Mouse (Mus musculus): ENCODE data around the gene Dnm3.

Dnm3 gene

DNA sequence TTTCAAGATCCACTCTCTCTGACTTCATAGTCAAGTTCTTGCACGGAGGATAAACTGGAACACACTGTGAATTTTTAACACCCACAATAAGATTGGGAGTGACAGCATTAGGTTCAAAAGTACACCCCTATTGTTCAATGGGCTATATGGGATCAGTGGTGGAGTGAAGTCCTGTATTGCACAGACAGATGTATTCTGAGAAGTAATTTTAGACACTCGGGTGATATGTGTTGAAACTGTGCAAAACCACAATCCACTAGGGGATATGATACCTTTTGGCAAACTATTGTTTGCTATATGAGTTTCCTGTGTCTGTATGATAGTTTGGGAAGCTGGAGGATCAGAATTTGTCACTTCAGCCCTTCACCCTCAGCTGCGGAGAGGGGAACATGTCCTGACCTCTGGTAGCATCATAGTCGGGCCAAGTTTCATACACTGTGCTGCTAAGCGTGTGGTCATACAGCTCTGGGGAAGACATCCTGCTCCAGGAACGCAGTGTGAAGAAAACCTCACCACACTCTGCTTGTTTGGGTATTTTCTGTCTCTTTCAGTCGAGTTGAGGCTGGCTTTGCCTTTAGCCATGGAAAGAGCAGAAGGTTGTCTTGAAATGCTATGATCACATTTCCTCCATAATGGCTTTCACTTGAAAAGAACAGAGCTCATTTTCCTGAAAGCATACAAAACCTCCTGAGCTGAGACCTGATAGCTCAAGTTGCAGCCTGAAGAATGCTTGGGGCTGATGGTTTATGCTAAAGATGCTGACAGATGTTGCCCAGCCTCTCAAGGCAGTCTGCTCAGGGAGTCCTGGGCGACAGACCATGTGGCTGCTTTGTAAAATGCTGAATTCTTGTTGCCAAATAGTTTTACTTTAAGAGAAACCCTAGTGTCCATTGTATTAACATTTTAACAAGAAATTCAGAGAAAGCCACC, 433.8 kb downstream of the Dnm3 start:
- H3K9me3 ChIP-seq (ENCODE audit: low read length), result no peaks in the 10 kb centered on the region
- H3K36me3 ChIP-seq (ENCODE audit: insufficient read depth, low read length), result no peaks in the 10 kb centered on the region
- no peaks in the 10 kb centered on the region for H3K4me1 ChIP-seq (replicated peaks; ENCODE audit: low read depth, low read length)
- TF ChIP-seq NANOG (IDR thresholded peaks at IDR 0.05; ENCODE audit: borderline replicate concordance, low read length), result no peak
- TF ChIP-seq POU5F1 (IDR thresholded peaks at IDR 0.05; ENCODE audit: borderline replicate concordance, low read length), result no peak
- no peak for TF ChIP-seq CTCF (conservative IDR thresholded peaks at IDR 0.05; ENCODE audit: low read length)
- H3K27me3 ChIP-seq (ENCODE audit: insufficient read depth, low read length), result no peaks in the 10 kb centered on the region
- no peak overlapping the region for H3K4me3 ChIP-seq (replicated peaks; ENCODE audit: low read length)

DNA sequence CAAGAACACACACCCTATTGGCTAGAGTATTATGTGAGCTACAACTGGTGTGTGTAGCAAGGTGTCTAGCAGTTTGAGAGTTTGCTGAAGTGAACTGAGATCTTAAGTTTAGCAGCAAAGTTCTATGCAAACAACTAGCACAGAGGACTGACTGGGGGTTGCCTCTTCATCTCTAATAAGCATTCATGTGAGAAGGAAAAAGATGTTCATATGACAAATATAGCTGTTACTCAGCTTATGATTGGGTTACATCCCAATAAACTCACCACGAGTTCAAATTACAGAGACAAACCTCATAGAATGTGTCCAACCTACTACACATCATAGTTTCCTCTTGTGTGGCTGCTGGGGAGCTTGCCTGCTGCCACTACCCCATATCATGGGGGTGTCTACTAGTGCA, 434.6 kb downstream of the Dnm3 start:
- Histone ChIP-seq H3K9me3 (ENCODE audit: low read length) (no peaks in the 10 kb centered on the region), H3K4me1 (replicated peaks; ENCODE audit: low read depth, low read length) (no peaks in the 10 kb centered on the region), H3K27me3 (ENCODE audit: insufficient read depth, low read length) (no peaks in the 10 kb centered on the region), H3K36me3 (ENCODE audit: insufficient read depth, low read length) (no peaks in the 10 kb centered on the region), H3K4me3 (replicated peaks; ENCODE audit: low read length) (no peak overlapping the region)
- TF ChIP-seq POU5F1 (IDR thresholded peaks at IDR 0.05; ENCODE audit: borderline replicate concordance, low read length) (no peak), NANOG (IDR thresholded peaks at IDR 0.05; ENCODE audit: borderline replicate concordance, low read length) (no peak), CTCF (conservative IDR thresholded peaks at IDR 0.05; ENCODE audit: low read length) (no peak)

GRCm38 (mm10) chr1:162042384-162042783, 435.4 kb downstream of the Dnm3 start:
- Histone ChIP-seq H3K9me3 (ENCODE audit: low read length) (no peaks in the 10 kb centered on the region), H3K4me1 (replicated peaks; ENCODE audit: low read depth, low read length) (no peaks in the 10 kb centered on the region), H3K36me3 (ENCODE audit: insufficient read depth, low read length) (no peaks in the 10 kb centered on the region), H3K27me3 (ENCODE audit: insufficient read depth, low read length) (no peaks in the 10 kb centered on the region), H3K4me3 (replicated peaks; ENCODE audit: low read length) (no peak overlapping the region)
- TF ChIP-seq CTCF (conservative IDR thresholded peaks at IDR 0.05; ENCODE audit: low read length) (no peak), NANOG (IDR thresholded peaks at IDR 0.05; ENCODE audit: borderline replicate concordance, low read length) (no peak), POU5F1 (IDR thresholded peaks at IDR 0.05; ENCODE audit: borderline replicate concordance, low read length) (no peak)

DNA sequence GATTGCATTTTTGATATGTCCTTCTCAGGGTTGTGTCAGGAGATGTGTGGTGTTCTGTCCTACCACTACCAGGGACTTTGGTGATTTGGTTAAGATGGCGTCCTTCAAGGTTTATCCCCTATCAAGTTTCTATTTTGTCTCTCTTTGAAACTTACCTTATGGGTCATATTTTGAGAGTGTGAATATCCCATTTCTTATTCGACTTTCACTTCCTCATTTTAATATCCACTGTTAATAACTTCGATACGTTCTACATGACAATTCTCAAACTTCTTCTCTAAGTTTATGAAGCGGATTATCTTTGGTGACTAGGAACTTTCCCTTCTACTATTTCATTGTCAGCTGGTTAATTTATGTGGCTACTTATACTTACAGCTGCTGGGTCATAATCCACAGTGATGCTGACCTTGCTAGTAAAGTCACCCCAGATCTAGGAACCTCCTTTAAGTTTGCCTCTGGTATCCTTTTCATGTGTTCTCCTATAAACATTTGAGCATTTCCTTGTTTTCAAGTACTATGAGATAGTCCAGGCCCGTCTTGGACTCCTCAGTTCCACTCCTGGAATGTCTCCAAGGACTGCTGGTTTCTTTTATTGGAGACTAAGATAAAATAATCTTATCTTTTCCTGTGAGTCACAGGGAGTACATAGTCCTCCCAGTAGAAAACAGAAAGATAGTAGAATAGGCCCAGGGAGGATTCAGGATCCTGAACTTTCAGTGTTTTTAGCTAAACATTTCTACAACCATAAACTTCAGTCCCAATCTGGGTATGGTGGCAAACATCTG, 437.2 kb downstream of the Dnm3 start:
- no peaks in the 10 kb centered on the region for H3K27me3 ChIP-seq (ENCODE audit: insufficient read depth, low read length)
- no peaks in the 10 kb centered on the region for H3K36me3 ChIP-seq (ENCODE audit: insufficient read depth, low read length)
- H3K4me1 ChIP-seq (replicated peaks; ENCODE audit: low read depth, low read length), result no peaks in the 10 kb centered on the region
- TF ChIP-seq CTCF (conservative IDR thresholded peaks at IDR 0.05; ENCODE audit: low read length) (no peak), POU5F1 (IDR thresholded peaks at IDR 0.05; ENCODE audit: borderline replicate concordance, low read length) (no peak)
- no peak overlapping the region for H3K4me3 ChIP-seq (replicated peaks; ENCODE audit: low read length)
- no peaks in the 10 kb centered on the region for H3K9me3 ChIP-seq (ENCODE audit: low read length)

- Histone ChIP-seq H3K9me3 (ENCODE audit: low read length) (no peaks in the 10 kb centered on the region), H3K36me3 (ENCODE audit: insufficient read depth, low read length) (no peaks in the 10 kb centered on the region), H3K27me3 (ENCODE audit: insufficient read depth, low read length) (no peaks in the 10 kb centered on the region), H3K4me1 (replicated peaks; ENCODE audit: low read depth, low read length) (no peaks in the 10 kb centered on the region), H3K4me3 (replicated peaks; ENCODE audit: low read length) (no peak overlapping the region)
- TF ChIP-seq POU5F1 (IDR thresholded peaks at IDR 0.05; ENCODE audit: borderline replicate concordance, low read length) (no peak), CTCF (conservative IDR thresholded peaks at IDR 0.05; ENCODE audit: low read length) (no peak), NANOG (IDR thresholded peaks at IDR 0.05; ENCODE audit: borderline replicate concordance, low read length) (no peak)
Measured at GRCm38 (mm10) chr1:162039808-162040207, 438.0 kb downstream of the Dnm3 start.

DNA sequence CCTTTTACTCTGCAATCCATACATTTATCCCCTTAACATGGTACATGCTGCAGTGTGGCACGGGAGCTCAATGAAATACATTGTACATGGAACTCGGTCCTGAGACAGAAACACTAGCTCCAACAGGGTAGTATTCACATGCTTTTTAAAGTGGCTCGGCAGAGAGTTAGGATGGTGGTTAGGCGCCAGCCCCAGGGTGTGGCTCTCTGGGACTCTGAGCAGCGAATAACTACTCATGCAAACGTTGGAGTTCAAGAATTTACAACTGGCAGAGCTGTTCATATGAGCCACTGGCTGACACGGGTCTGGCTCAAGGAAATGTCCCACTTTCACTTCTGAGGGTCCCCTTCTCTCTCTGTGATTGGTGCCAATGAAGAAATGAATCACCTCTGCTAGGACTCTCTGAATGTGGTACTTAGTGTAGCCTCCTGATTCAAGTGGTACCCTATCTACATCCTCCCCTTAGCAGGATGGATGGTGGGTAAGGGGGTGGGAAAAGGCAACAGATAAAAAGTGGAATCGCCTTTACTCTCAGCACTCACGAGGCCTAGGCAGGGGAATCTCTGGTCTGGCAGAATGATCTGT, 438.7 kb downstream of the Dnm3 start:
- Histone ChIP-seq H3K36me3 (ENCODE audit: insufficient read depth, low read length) (no peaks in the 10 kb centered on the region), H3K9me3 (ENCODE audit: low read length) (no peaks in the 10 kb centered on the region), H3K4me1 (replicated peaks; ENCODE audit: low read depth, low read length) (no peaks in the 10 kb centered on the region), H3K4me3 (replicated peaks; ENCODE audit: low read length) (no peak overlapping the region), H3K27me3 (ENCODE audit: insufficient read depth, low read length) (no peaks in the 10 kb centered on the region)
- TF ChIP-seq POU5F1 (IDR thresholded peaks at IDR 0.05; ENCODE audit: borderline replicate concordance, low read length) (no peak), NANOG (IDR thresholded peaks at IDR 0.05; ENCODE audit: borderline replicate concordance, low read length) (no peak), CTCF (conservative IDR thresholded peaks at IDR 0.05; ENCODE audit: low read length) (no peak)

DNA sequence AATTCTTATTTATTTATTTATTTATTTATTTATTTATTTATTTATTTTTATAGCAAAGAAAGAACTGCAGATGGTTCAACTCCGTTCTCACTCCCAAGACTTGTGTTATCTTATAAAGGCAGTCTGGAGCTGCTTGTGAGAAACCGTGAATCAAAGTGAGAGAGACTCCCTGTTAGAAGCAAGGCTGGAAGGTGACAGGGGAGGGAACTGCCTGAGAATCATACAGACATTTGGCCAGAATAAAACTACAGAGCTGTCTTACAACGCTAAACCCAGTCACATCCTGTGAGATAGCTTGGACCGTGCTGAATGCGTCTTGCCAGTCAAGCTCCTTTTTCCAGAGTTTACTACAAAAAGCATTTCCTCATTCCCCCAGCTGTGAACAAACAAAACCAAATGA, 439.4 kb downstream of the Dnm3 start:
- no peak overlapping the region for H3K4me3 ChIP-seq (replicated peaks; ENCODE audit: low read length)
- no peaks in the 10 kb centered on the region for H3K27me3 ChIP-seq (ENCODE audit: insufficient read depth, low read length)
- no peak for TF ChIP-seq NANOG (IDR thresholded peaks at IDR 0.05; ENCODE audit: borderline replicate concordance, low read length)
- TF ChIP-seq CTCF (conservative IDR thresholded peaks at IDR 0.05; ENCODE audit: low read length), result no peak
- TF ChIP-seq POU5F1 (IDR thresholded peaks at IDR 0.05; ENCODE audit: borderline replicate concordance, low read length), result no peak

DNA sequence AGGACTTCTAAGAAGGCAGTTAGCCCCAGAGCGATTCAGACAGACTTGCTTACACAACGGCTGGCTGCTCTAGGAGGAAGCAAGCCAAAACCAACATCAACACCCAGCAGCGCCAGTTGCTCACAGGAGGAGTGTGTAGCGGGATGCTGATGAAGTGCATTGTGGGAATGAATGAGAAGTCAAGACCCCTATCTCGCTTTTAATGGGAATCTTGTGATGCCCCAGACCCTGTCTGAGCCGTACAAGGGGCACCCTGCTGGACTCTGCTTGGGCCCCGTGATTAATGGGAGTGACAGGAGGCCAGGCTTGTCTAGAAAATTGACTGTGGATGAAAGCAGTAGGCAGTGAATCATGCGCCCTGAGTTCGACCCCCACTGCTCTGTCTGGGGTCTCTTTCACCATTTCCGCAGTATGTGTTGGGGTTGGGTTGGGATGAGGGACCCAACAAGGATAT, 439.8 kb downstream of the Dnm3 start:
- no peaks in the 10 kb centered on the region for H3K27me3 ChIP-seq (ENCODE audit: insufficient read depth, low read length)
- no peak overlapping the region for H3K4me3 ChIP-seq (replicated peaks; ENCODE audit: low read length)
- no peaks in the 10 kb centered on the region for H3K36me3 ChIP-seq (ENCODE audit: insufficient read depth, low read length)
- no peak for TF ChIP-seq POU5F1 (IDR thresholded peaks at IDR 0.05; ENCODE audit: borderline replicate concordance, low read length)
- TF ChIP-seq CTCF (conservative IDR thresholded peaks at IDR 0.05; ENCODE audit: low read length), result no peak
- no peak for TF ChIP-seq NANOG (IDR thresholded peaks at IDR 0.05; ENCODE audit: borderline replicate concordance, low read length)
- H3K4me1 ChIP-seq (replicated peaks; ENCODE audit: low read depth, low read length), result no peaks in the 10 kb centered on the region
- H3K9me3 ChIP-seq (ENCODE audit: low read length), result no peaks in the 10 kb centered on the region

More for the DNA sequence above, 439.4 kb downstream of the Dnm3 start:
- no peaks in the 10 kb centered on the region for H3K4me1 ChIP-seq (replicated peaks; ENCODE audit: low read depth, low read length)
- H3K9me3 ChIP-seq (ENCODE audit: low read length), result no peaks in the 10 kb centered on the region
- no peaks in the 10 kb centered on the region for H3K36me3 ChIP-seq (ENCODE audit: insufficient read depth, low read length)

Measured in E14TG2a.4 (cell line).